Mouse (Mus musculus): Measurements from ENCODE around the gene Olfr157. TPM values are rescaled to one million over a fixed set of nuclear protein-coding genes. Genes with fewer than 3 reads are reported as not detected.
A peak's percentile ranks its signal among the peaks of the same experiment; 100 is the strongest.

The Olfr157 gene
- total RNA-seq (2022): not detected

- no peak for DNase-seq
Observed at GRCm38 (mm10) chr4:43840101-43840500, at the start of gene Olfr157. Gene Olfr157 (minus strand): TSS chr4:43840201.

GRCm38 (mm10) chr4:43884196-43884595 is 44.2 kb upstream of the Olfr157 start:
- no peak for DNase-seq

- no peak for DNase-seq
Observed at GRCm38 (mm10) chr4:43879566-43879965, 39.6 kb upstream of the Olfr157 start.

GRCm38 (mm10) chr4:43878121-43878776 is 38.2 kb upstream of the Olfr157 start:
- DNase-seq: no peak

GRCm38 (mm10) chr4:43877230-43877629 is 37.2 kb upstream of the Olfr157 start:
- DNase-seq: no peak

- no peak for DNase-seq
Observed at GRCm38 (mm10) chr4:43875919-43876411, 36.0 kb upstream of the Olfr157 start.

- peak; percentile 62 for DNase-seq
Observed at GRCm38 (mm10) chr4:43875160-43875918, 35.3 kb upstream of the Olfr157 start, which contains the start of gene Reck. Gene Reck (plus strand): TSS chr4:43875530.

- no peak for DNase-seq
Observed at GRCm38 (mm10) chr4:43874501-43874900, 34.5 kb upstream of the Olfr157 start.

- DNase-seq: no peak
Observed at GRCm38 (mm10) chr4:43869821-43870220, 29.8 kb upstream of the Olfr157 start.

- DNase-seq: no peak
Observed at GRCm38 (mm10) chr4:43863298-43863697, 23.3 kb upstream of the Olfr157 start.

GRCm38 (mm10) chr4:43860744-43861519 is 20.9 kb upstream of the Olfr157 start:
- no peak for DNase-seq

- DNase-seq: no peak
Observed at GRCm38 (mm10) chr4:43859886-43860285, 19.9 kb upstream of the Olfr157 start.

GRCm38 (mm10) chr4:43854101-43854500 is 14.1 kb upstream of the Olfr157 start:
- no peak for DNase-seq

- no peak for DNase-seq
Observed at GRCm38 (mm10) chr4:43851265-43851664, 11.3 kb upstream of the Olfr157 start, which contains the start of gene Olfr155. Gene Olfr155 (plus strand): TSS chr4:43851565.

GRCm38 (mm10) chr4:43838326-43838725 is 1.7 kb downstream of the Olfr157 start:
- no peak for DNase-seq

- no peak for DNase-seq
Observed at GRCm38 (mm10) chr4:43834749-43835148, 5.3 kb downstream of the Olfr157 start.

- no peak for DNase-seq
Observed at GRCm38 (mm10) chr4:43833752-43834151, 6.2 kb downstream of the Olfr157 start.

GRCm38 (mm10) chr4:43832031-43832430 is 8.0 kb downstream of the Olfr157 start:
- no peak for DNase-seq

- DNase-seq: no peak
Observed at GRCm38 (mm10) chr4:43828806-43829205, 11.2 kb downstream of the Olfr157 start.

- DNase-seq: no peak
Observed at GRCm38 (mm10) chr4:43823845-43824337, 16.1 kb downstream of the Olfr157 start, which contains the start of gene Olfr156. Gene Olfr156 (minus strand): TSS chr4:43823895.

GRCm38 (mm10) chr4:43822896-43823550 is 17.0 kb downstream of the Olfr157 start:
- no peak for DNase-seq

GRCm38 (mm10) chr4:43798936-43799335 is 41.1 kb downstream of the Olfr157 start:
- peak; percentile 8 for DNase-seq
